Mouse (Mus musculus): ENCODE results near the gene Gm17728. TPM values are rescaled to one million over a fixed set of nuclear protein-coding genes. Genes with fewer than 3 reads are reported as not detected.
"Not testable (repeated sequence)": the region's sequence is repeated elsewhere in the genome, so short reads cannot be mapped to it uniquely, and the experiment has no call there.

The Gm17728 gene
- not detected in 2 replicates for polyA plus RNA-seq (2015; fragmentation: Nextera tagmentation; extraction: Ambion mirVana)

- WGBS = 87% methylated on average over 6 of the region's 8 CpGs
- H3K27me3 ChIP-seq (replicated peaks; ENCODE audit: control insufficient read depth, insufficient read depth, low read length); H3K4me2 ChIP-seq (replicated peaks; ENCODE audit: low read depth); H3K36me3 ChIP-seq (ENCODE audit: control insufficient read depth, insufficient read depth); H3K9ac ChIP-seq (ENCODE audit: low read depth, low read length); H3K27ac ChIP-seq (ENCODE audit: low read depth, low read length); ATAC-seq; H3K4me3 ChIP-seq (ENCODE audit: low read depth, low read length); H3K9me3 ChIP-seq (ENCODE audit: control insufficient read depth); H3K4me1 ChIP-seq (replicated peaks; ENCODE audit: control insufficient read depth, insufficient read depth, low read length): not testable (repeated sequence)
Measured at GRCm38 (mm10) chr17:9421760-9422159, at the start of gene Gm17728. Gm17728 (plus strand) TSS chr17:9422060.

- H3K36me3 ChIP-seq (ENCODE audit: control insufficient read depth, insufficient read depth) = no peaks in the 10 kb centered on the region
- TF ChIP-seq CTCF (IDR thresholded peaks at IDR 0.05; ENCODE audit: low read depth) = no peak
- no peak overlapping the region for H3K9ac ChIP-seq (ENCODE audit: low read depth, low read length)
- ATAC-seq = no peak
- no peaks in the 10 kb centered on the region for H3K27me3 ChIP-seq (replicated peaks; ENCODE audit: control insufficient read depth, insufficient read depth, low read length)
- H3K4me2 ChIP-seq (replicated peaks; ENCODE audit: low read depth) = no peak overlapping the region
- no peaks in the 10 kb centered on the region for H3K9me3 ChIP-seq (ENCODE audit: control insufficient read depth)
- no peak overlapping the region for H3K4me3 ChIP-seq (ENCODE audit: low read depth, low read length)
- 54% methylated on average over 7 of the region's 7 CpGs for WGBS
- no peak overlapping the region for H3K27ac ChIP-seq (ENCODE audit: low read depth, low read length)
- H3K4me1 ChIP-seq (replicated peaks; ENCODE audit: control insufficient read depth, insufficient read depth, low read length) = no peaks in the 10 kb centered on the region
Measured at GRCm38 (mm10) chr17:9397493-9397892, 24.4 kb upstream of the Gm17728 start.

- no peak overlapping the region for H3K9ac ChIP-seq (ENCODE audit: low read depth, low read length)
Measured at GRCm38 (mm10) chr17:9398551-9398950, 23.3 kb upstream of the Gm17728 start.

GRCm38 (mm10) chr17:9403991-9404390, 17.9 kb upstream of the Gm17728 start:
- Histone ChIP-seq H3K27ac (ENCODE audit: low read depth, low read length) (no peak overlapping the region), H3K9me3 (ENCODE audit: control insufficient read depth) (no peaks in the 10 kb centered on the region), H3K9ac (ENCODE audit: low read depth, low read length) (no peak overlapping the region), H3K27me3 (replicated peaks; ENCODE audit: control insufficient read depth, insufficient read depth, low read length) (no peaks in the 10 kb centered on the region), H3K36me3 (ENCODE audit: control insufficient read depth, insufficient read depth) (no peaks in the 10 kb centered on the region), H3K4me1 (replicated peaks; ENCODE audit: control insufficient read depth, insufficient read depth, low read length) (no peaks in the 10 kb centered on the region), H3K4me2 (replicated peaks; ENCODE audit: low read depth) (no peak overlapping the region), H3K4me3 (ENCODE audit: low read depth, low read length) (no peak overlapping the region)
- WGBS = 93% methylated on average over 3 of the region's 3 CpGs
- TF ChIP-seq CTCF (IDR thresholded peaks at IDR 0.05; ENCODE audit: low read depth) = no peak
- ATAC-seq = no peak

More at GRCm38 (mm10) chr17:9398551-9398950, 23.3 kb upstream of the Gm17728 start:
- Histone ChIP-seq H3K4me3 (ENCODE audit: low read depth, low read length) (no peak overlapping the region), H3K36me3 (ENCODE audit: control insufficient read depth, insufficient read depth) (no peaks in the 10 kb centered on the region), H3K4me2 (replicated peaks; ENCODE audit: low read depth) (no peak overlapping the region), H3K9me3 (ENCODE audit: control insufficient read depth) (no peaks in the 10 kb centered on the region), H3K27me3 (replicated peaks; ENCODE audit: control insufficient read depth, insufficient read depth, low read length) (no peaks in the 10 kb centered on the region), H3K4me1 (replicated peaks; ENCODE audit: control insufficient read depth, insufficient read depth, low read length) (no peaks in the 10 kb centered on the region), H3K27ac (ENCODE audit: low read depth, low read length) (no peak overlapping the region)
- 60% methylated on average over 4 of the region's 4 CpGs for WGBS
- no peak for TF ChIP-seq CTCF (IDR thresholded peaks at IDR 0.05; ENCODE audit: low read depth)
- ATAC-seq = no peak

GRCm38 (mm10) chr17:9407640-9408039, 14.2 kb upstream of the Gm17728 start:
- no peaks in the 10 kb centered on the region for H3K4me1 ChIP-seq (replicated peaks; ENCODE audit: control insufficient read depth, insufficient read depth, low read length)
- no peaks in the 10 kb centered on the region for H3K36me3 ChIP-seq (ENCODE audit: control insufficient read depth, insufficient read depth)
- no peaks in the 10 kb centered on the region for H3K27me3 ChIP-seq (replicated peaks; ENCODE audit: control insufficient read depth, insufficient read depth, low read length)
- H3K4me2 ChIP-seq (replicated peaks; ENCODE audit: low read depth) = no peak overlapping the region
- H3K27ac ChIP-seq (ENCODE audit: low read depth, low read length) = no peak overlapping the region
- TF ChIP-seq CTCF (IDR thresholded peaks at IDR 0.05; ENCODE audit: low read depth) = no peak
- no peak overlapping the region for H3K4me3 ChIP-seq (ENCODE audit: low read depth, low read length)
- 51% methylated on average over 6 of the region's 6 CpGs for WGBS
- H3K9ac ChIP-seq (ENCODE audit: low read depth, low read length) = no peak overlapping the region
- no peak for ATAC-seq
- no peaks in the 10 kb centered on the region for H3K9me3 ChIP-seq (ENCODE audit: control insufficient read depth)

- Histone ChIP-seq H3K27me3 (replicated peaks; ENCODE audit: control insufficient read depth, insufficient read depth, low read length) (no peaks in the 10 kb centered on the region), H3K4me2 (replicated peaks; ENCODE audit: low read depth) (no peak overlapping the region), H3K9ac (ENCODE audit: low read depth, low read length) (no peak overlapping the region), H3K27ac (ENCODE audit: low read depth, low read length) (no peak overlapping the region), H3K4me3 (ENCODE audit: low read depth, low read length) (no peak overlapping the region), H3K36me3 (ENCODE audit: control insufficient read depth, insufficient read depth) (no peaks in the 10 kb centered on the region), H3K9me3 (ENCODE audit: control insufficient read depth) (no peaks in the 10 kb centered on the region), H3K4me1 (replicated peaks; ENCODE audit: control insufficient read depth, insufficient read depth, low read length) (no peaks in the 10 kb centered on the region)
- ATAC-seq = no peak
- 86% methylated on average over 2 of the region's 2 CpGs for WGBS
- no peak for TF ChIP-seq CTCF (IDR thresholded peaks at IDR 0.05; ENCODE audit: low read depth)
Measured at GRCm38 (mm10) chr17:9419016-9419415, 2.8 kb upstream of the Gm17728 start.

Data from intestine, postnatal 0 days (tissue).